Mouse (Mus musculus) MEL (cell line): ENCODE results near the gene Gpr137.

Experiments
- CHD2 ChIP-seq: IDR thresholded peaks from 2 replicates; pipeline ENCODE4 v1.6.1; 2011; ENCODE audit warnings: low read length, improper control_type of control experiment
- CTCF ChIP-seq, 3 experiments: IDR thresholded peaks in 2 of 3; conservative IDR thresholded peaks in 1 of 3; 2 replicates each; pipeline ENCODE4 v1.5.1; 2011 to 2012; ENCODE audit warnings: low read length in 3 of 3, low read depth in 2 of 3, mild to moderate bottlenecking in 2 of 3, improper control_type of control experiment in 1 of 3, inconsistent platforms in 1 of 3, mixed read lengths in 1 of 3, moderate library complexity in 1 of 3; ENCODE audit not compliant: control insufficient read depth in 1 of 3, insufficient read depth in 1 of 3, poor library complexity in 1 of 3, severe bottlenecking in 1 of 3
- EP300 ChIP-seq, 2 experiments: IDR thresholded peaks; 2 replicates each; pipeline ENCODE4 v1.6.1; 2011; ENCODE audit warnings: improper control_type of control experiment in 2 of 2, low read length in 2 of 2, low read depth in 1 of 2, mild to moderate bottlenecking in 1 of 2
- ETS1 ChIP-seq: IDR thresholded peaks from 2 replicates; pipeline ENCODE4 v1.6.1; 2012; ENCODE audit warnings: low read depth, mild to moderate bottlenecking, inconsistent platforms, low read length, improper control_type of control experiment, moderate library complexity
- JUND ChIP-seq: IDR thresholded peaks from 2 replicates; pipeline ENCODE4 v1.6.1; 2011; ENCODE audit warnings: low read depth, mild to moderate bottlenecking, improper control_type of control experiment, low read length
- MEF2A ChIP-seq: IDR thresholded peaks from 2 replicates; pipeline ENCODE4 v1.6.1; 2014; ENCODE audit warnings: low read depth, mild to moderate bottlenecking, inconsistent platforms, low read length, improper control_type of control experiment; ENCODE audit not compliant: poor library complexity, insufficient replicate concordance, severe bottlenecking; ENCODE audit errors: extremely low read depth
- POLR2AphosphoS5 ChIP-seq: IDR thresholded peaks from 2 replicates; pipeline ENCODE4 v1.6.1; 2012; ENCODE audit warnings: low read depth, borderline replicate concordance, mild to moderate bottlenecking, inconsistent platforms, low read length, moderate library complexity, mixed read lengths
- USF1 ChIP-seq: IDR thresholded peaks from 2 replicates; pipeline ENCODE4 v1.6.1; 2014; ENCODE audit warnings: low read depth, mild to moderate bottlenecking, inconsistent platforms, low read length, improper control_type of control experiment, moderate library complexity

- TF ChIP-seq CTCF (IDR thresholded peaks at IDR 0.05 in 2 of 3, conservative IDR thresholded peaks at IDR 0.05 in 1 of 3; ENCODE audit: control insufficient read depth in 1 of 3, insufficient read depth in 1 of 3, low read depth in 2 of 3, low read length in 3 of 3, poor library complexity in 1 of 3, severe bottlenecking in 1 of 3) (no peak), MEF2A (no peak), EP300 (IDR thresholded peaks at IDR 0.05; ENCODE audit: low read depth in 1 of 2, low read length in 2 of 2) (no peak), ETS1 (no peak), USF1 (no peak), CHD2 (no peak), JUND (no peak), POLR2AphosphoS5 (no peak)
These were observed 27.0 kb upstream of the Gpr137 start for GRCm38 (mm10) chr19:6969291-6969664.
